Mouse (Mus musculus) frontal cortex, adult (tissue): Measurements from ENCODE around the gene Fhl3.
A peak's percentile ranks its signal among the peaks of the same experiment; 100 is the strongest.
"Not testable (repeated sequence)": the region's sequence is repeated elsewhere in the genome, so short reads cannot be mapped to it uniquely, and the experiment has no call there.

Source experiments
- ATAC-seq: cut with Nextera tagmentation; 2 replicates; pipeline ENCODE4 v1.9.2; 2017; ENCODE audit warnings: mild to moderate bottlenecking, moderate library complexity, mixed read lengths; ENCODE audit not compliant: low TSS enrichment

Fhl3 gene

DNA sequence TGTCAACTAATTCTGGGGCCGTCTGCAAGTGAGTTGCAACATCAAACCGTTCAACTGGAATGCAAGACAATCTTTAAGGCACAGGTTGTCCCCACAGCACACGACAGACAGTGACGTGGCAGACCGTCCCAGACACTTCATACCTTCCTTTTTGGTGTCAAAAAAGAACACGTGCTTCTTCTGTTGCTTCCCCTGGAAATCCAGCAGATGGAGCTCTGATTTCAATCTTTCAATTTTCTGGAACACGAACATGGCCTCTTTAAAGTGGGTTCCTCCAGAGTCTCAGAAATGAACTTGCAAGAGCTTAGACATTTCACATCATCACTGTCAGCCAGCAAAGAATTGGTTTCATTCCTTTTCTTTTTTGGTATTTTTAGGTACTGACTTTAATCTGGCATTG, 18.2 kb upstream of the Fhl3 start:
- no peak for ATAC-seq

DNA sequence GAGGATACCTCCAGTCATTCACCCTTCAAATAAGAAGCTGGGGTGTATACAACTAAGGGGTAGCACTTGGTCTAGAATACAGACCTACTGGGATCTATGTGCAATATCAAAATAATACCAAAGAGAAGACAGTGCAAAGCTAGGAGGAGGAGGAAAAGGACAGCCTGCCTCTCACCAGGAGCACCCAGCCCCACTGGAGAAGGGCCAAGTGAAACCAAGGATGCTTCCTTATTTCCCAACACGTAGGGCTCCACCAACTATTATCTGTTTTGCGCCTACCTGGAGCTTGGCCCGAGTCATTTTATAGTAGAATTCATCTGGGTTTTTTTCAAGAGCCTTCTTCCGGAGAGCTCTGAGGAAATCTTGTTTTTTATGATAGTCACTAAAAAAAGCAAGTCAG, 17.0 kb upstream of the Fhl3 start:
- ATAC-seq: no peak

DNA sequence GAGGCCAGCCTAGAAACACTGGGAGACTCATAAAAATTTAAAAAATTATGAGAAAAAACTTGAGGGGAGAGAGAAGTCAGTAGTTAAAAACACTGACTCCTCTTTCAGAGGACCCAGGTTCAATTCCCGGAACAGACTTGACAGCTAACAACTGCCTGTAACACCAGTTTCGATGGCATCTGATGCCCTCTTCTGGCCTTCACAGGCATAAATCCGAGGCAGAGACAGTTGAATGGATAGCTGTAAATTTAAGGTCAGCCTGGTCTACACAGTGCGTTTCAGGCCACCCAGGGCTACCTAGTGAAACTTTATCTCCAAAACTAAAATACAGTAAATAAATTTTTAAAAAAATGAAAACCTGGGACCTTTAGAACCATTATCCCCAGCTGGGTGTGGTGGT, 15.5 kb upstream of the Fhl3 start:
- no peak for ATAC-seq

DNA sequence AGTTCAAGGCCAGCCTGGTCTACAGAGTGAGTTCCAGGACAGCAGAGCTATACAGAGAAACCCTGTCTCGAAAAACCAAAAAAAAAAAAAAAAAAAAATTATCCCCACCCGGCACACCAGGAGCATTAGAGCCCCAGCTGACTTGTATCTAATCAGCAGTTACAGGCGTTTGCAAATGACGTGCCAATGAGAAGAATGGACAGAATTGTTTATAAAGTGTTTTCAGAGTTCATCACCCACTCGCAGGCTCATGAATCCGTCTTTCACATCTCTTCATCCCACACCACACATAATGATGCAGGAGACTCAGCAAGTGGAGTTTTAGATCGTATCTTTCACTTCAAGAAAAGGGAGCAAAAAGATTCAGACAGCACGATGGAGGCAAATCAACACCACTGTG, 15.0 kb upstream of the Fhl3 start:
- no peak for ATAC-seq

DNA sequence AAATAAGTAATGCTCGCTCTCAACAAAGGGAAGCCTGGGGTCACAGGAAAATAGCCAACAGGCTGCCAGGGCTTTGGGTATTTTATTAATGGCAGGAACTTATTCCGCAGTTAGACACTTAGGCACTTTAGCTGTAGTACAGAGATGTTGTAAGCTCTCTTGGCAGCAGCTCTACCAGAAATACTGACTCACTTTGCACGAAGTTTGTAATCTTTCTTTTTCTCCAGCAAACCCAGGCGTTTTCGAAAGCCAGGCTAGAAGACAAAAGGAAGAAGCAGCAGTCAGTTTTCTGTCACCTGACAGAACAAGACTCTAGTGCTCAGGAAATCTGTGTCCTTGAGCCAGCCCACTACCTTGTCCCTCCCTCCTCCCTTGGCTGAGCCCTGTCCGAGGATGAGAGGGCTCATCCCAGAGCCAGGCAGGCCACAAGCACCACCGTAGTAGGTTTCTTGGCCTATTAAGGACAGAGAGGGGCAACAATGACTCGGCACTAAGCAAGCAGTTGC, 14.6 kb upstream of the Fhl3 start:
- no peak for ATAC-seq

DNA sequence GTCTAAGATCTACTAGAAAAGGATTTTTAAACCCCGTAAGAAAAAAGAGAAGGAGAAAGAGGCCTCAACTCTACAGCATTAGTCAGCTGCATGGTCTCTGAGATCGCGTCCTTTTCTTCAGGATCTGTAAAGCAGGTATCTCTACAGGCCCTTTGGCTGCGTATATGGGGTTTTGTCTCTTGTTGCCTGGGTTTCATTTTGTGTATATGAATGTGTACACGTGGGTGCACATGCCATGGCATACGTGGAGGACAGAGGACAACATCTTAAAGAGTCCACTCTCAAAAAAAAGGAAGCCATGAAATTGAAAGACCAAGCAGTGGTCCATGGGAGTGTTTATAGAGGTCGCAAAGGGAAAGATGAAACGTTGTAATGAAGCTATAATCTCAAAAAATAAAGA, 9.0 kb upstream of the Fhl3 start:
- ATAC-seq: no peak

DNA sequence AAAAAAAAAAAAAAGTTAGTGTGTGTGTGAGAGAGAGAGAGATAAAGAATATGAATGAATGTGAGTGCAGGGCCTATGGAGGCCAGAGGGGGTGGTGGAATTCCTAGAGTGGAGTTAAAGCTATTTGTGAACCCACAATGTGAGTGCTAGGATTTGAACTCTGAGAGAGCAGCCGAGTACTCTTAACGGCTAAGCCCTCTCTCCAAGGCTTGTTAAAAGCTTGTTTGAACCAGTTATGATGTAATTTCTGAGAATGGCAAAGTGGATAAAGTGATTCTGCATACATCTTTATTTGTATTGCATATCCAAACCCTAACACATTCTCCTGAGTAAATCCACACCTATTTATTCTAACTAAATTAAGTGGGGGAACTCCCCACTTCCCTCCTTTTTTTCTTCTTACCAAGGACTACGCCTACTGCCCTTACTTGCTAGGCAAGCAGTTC, 8.1 kb upstream of the Fhl3 start:
- ATAC-seq: no peak

DNA sequence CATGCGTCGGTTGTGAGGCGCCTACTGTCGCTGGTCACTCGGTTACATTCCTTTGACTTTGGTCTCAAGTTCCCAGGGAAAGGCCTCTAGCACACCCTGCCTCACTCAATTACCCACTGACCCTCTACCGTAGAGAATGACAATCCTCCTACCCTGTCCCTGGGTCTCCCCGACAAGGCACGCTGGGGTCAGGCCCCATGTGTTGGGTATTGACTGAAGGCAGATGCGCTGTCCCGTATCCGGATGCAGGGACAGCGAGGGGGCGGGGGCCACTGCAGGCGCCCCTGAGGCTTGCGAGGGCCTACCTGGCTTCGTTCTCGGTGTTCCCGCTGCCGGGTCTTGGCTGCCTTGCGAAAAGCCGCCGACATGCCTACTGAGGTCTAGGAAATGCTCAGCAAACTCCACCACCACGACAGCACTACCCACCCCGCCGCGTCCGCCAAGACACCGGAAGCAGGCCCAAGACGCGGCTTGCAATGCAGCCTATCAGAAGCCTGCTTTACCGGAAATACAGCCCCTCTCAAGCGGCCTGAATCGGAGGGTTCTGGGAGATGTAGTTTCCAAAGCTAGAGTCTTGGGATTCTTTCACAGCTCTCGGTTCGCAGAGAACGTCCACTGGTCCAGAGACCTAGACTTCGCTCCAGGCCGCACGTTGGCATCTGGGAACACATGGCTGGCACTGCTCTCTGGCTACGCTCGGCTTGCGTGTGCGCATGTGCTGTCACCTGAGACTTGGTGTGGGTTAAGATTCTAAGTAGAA, 7.2 kb upstream of the Fhl3 start, which contains the start of gene Utp11:
TSS of gene Utp11 (minus strand) at position 466 of the 760 bp plus-strand sequence.
- peak; percentile 100 for ATAC-seq

DNA sequence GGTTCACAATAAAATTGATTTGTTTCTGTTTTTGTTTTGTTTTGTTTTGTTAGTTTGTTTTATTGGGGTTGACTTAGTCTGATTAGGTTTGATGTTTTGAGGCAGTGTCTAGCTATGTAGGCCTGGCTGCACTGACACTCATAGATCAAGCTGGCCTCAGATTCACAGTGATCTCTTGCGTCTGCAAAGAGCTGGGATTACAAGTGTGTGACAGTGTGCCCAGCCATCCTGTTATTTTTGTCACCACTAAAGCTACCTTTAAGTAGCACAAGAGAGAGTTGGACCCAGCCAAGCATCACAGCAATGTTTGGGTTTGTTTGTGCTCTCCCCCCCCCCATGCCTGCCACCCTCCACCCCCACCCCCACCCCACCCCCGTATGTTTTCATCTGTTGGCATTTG, 5.9 kb upstream of the Fhl3 start:
- no peak for ATAC-seq

DNA sequence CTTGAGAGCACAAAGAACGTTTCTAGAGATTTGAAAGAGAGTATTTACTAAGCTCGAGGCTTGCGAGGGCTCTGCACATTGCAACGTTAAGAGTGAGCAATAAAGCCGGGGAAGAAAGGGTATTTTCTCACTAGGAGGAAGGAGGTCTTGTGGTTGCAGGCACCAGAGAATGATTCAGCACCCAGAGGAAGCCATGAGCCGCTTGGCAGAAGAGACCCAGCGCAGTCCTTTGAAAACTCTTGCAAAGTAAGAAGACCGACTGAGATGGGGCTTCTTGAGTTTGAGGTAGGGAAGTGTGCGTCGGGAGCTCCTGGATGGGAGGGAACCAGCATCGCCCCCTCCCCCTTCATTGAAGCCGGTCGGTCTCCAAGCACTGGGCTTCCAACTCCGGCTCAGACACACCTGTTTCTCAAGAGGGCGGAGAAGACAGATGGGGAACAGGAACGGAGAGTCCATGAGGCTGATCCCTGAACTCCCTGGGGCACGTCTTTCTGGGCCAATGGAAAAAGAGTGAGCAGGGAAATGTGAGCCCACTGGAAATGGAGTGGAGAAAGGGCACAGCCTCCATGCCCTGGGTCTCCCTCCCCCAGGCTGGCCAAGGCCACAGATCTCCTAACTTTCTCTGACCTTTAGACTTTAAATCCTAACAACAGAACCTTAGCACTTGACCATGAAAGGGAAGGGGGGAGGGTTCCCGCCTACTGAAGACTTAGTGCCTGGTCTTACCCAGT, 4.5 kb upstream of the Fhl3 start:
- ATAC-seq: no peak

DNA sequence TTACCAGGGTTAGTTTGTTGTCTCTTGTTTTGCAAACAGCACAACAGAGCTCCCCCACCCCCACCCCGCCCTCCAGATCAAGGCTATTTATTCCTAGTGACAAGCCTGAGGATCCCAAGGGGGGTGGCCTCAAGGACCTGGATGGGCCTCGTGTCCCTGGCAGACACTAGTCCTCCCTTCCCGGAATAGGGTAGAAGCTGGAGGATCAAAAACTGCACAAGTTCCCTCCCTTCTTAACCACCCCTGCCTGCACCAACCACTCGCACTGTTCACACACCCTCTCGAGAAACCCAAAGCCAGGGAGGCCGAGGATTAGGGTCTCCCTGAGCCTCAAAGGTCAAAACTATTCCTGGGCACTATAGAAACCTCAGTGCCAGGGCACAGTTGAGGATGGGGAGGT, 710 bp upstream of the Fhl3 start:
- ATAC-seq: no peak

DNA sequence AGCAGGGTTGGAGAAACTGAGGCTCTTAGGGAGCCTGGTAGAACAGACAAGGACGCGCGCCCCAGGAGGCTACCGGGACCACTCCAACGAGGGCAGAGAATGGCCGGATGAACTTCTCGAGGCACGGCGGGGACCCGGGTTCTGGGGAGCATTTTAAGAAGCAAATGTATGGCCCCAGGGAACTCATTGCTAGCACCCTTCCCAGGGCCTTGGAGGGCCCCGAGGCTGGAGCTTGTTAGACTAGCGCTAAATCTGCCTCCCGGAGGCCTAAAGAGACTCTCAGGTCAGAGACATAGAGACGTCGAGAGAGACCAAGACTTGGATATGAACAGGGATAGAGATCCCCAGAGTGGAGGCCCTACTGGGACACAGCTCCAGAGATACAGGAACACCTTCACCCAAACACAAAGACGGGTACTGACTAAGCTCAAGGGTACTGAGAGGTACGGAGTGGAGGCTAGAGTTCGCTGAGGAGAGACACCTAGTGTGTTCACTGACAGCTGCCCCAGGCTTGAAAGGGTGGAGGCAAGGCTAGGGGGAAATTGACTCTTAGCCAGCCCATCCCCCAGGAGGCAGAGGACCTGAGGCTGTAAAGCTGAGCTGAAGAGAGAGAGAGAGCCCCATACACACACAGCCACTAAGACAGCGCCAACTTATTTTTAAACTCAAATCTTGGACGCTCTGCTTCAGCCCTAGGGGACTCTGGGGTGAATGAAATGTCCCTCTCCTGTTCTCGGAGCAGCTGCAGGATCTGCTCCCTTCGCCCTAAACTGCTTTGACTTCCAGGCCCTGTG, 748 bp downstream of the Fhl3 start:
- ATAC-seq: no peak

DNA sequence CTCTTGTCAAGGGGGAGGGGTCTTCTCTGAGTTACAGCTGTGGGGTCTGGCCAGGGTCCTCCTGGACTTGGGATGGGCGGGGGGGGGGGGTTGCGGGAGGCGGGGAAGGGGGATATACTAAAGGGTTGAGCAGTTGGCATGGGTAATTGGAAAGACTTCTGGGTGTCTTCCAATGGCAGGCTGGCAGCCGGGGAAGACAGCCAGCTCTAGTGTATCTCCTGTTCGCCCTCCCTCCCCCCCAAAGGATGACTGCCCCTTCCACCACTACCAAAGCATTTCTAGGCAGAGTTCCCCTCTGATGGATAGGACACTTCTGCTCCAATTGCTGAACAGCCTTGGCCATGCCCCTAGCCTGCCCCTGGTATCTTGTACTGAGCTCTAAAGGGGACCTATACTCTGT, 1.4 kb downstream of the Fhl3 start:
- ATAC-seq: no peak

DNA sequence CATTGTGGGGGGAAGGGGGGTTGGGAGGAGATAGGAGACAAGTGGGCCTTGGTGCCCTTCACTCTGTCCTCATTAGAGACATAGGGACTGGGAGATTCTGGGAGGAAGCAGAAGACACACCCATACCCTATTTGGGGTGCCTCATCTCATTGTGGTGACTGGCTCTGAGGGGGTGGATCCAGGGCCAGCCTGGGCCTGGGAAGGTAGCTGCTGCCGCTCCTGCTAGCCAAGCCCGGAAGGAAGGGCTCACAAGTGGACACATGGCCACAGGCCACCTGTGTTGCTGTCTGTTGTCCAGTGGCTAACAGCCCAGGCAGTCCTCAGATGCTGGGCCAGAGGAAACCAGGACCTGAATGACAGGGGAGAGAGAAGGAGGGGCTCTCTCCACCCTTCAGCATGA, 2.9 kb downstream of the Fhl3 start:
- ATAC-seq: no peak

DNA sequence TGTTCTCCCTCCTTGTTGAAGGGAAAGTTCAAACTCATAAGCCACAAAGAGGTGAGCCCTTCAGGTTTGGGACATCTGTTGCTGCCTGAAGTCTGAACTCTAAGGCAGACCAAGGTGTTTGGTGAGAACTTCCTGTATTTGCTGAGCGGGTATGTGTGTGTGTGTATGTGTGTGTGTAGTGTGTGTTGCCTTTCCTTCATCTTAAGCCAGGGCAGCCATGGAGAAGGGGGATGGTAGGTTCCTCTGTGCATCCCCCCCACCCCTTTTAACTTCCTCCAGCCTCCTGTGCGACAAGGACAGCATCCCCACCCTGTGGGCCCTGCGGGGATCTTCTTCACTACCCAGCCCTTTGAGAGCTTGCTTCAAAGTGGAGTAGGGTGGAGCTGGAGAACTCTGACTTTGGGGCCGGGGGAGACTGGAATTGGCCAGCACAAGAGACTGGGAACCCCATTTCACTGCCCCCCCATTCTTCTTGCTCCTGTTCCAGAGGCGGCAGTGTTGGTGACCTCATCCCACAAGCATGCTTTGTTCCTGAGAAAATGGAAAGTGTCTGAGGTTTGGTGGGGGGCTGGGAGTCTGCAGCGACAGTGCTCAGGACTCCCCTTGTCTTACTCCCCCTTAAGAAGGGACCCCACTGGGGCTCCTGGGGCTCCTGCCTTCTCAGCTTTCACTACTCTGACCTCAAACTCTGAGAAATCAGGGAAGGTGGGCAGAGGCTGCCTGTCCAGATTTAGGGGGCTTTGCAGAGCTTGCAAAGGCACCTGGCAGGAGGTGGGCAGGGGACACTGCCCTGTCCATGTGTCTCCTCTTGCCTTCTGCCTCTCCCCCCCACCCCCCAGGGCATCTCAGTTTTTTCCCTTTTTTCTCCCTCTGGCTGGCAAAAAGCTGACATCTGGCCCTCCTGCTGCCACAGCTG, 3.6 kb downstream of the Fhl3 start:
- no peak for ATAC-seq

DNA sequence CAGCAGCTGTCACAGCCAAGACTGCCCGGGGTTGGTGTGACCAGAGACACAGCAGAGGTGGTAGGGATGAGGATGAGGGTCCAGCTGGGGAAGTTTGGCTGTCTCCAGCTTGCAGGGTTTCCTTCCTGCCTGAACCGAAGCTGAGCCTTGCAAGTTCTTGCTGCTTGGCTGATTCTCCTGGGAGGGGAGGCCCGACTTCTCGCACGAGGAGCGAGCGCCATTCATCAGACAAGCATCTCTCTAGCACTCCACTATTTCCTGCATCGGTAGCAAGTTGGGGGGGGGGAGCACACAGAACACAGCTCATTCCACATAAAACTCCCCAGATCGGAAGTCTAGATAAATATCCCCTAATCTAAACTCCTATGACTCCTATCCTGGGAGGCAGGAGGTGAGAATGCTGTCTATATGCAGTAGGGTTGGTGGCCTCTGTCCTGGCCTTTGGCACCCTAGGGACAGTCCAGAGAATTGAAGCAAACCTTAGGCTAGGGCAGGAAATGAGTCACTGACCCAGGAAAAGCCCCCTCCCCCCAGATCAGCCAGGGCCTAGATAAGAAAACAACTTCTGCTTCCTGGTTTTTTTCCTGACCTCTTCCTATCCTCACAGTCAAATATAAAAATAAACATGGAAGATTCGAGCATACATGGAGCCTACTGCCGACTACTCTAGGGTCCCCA, 4.4 kb downstream of the Fhl3 start:
- no peak for ATAC-seq

DNA sequence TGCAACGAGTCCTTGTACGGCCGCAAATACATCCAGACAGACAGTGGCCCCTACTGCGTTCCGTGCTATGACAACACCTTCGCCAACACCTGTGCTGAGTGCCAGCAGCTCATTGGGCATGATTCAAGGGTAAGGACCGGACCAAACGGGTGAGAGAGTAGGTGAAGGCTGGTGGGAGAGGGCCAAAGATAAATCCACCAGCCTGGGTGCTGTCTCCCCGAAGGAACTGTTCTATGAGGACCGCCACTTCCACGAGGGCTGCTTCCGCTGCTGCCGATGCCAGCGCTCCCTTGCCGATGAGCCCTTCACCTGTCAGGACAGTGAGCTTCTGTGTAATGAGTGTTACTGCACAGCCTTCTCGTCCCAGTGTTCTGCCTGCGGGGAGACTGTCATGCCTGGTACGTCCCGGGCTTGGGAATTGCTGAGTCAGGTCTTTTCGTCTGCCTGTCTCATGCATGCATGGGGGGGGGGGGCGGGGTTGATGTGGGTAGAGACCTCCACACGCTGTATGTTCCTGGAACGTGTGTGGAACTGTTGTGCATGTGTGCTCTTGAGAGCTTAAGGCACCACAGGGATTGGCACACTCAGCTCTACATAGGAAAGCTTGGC, 5.3 kb downstream of the Fhl3 start:
- ATAC-seq: no peak

DNA sequence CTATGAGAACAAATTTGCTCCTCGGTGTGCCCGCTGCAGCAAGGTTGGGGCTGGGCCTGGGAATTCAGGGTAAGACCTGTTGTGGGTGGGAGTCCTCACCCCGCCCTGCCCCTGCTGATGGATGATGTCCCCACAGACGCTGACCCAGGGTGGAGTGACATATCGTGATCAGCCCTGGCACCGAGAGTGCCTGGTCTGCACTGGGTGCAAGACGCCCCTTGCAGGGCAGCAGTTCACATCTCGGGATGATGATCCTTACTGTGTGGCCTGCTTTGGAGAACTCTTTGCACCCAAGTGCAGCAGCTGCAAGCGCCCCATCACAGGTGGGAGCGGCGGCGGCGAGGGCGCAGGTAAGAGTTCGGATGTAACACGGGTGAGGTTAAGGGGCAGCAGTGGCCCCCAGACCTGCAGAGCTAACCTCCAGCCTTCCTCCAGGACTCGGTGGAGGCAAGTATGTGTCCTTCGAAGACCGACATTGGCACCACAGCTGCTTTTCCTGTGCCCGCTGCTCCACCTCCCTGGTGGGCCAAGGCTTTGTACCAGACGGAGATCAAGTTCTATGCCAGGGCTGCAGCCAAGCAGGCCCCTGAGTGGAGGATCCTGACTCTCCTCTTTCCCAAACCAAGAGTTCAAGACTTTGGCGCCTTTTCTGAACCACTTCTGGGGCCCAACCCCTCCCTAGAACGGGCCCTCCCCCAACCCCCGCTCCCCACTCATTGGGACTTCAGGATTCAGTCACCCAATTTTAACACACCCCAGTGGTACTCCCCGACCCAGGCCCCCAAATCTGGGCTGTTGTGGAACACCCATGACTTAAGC, 7.1 kb downstream of the Fhl3 start:
- ATAC-seq: not testable (repeated sequence)

DNA sequence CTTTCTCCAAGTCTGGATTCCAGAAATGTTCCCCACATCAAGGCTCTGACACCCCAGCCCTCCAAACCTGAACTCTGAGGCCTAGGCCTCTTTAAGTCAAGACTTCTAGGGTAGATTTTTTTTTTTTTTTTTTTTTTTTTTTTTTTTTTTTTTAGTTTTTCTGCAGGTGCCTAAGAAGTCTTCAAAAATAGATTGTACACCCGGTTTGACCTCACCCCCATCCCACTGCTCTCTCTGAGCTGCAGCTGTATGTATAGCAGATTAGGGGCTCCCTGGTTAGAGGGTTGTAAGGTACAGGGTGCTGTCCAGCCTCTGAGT, 7.7 kb downstream of the Fhl3 start:
- not testable (repeated sequence) for ATAC-seq
